Mouse (Mus musculus): ENCODE measurements around the gene Gchfr. TPM values are rescaled to one million over a fixed set of nuclear protein-coding genes. Genes with fewer than 3 reads are reported as not detected.
A peak's percentile ranks its signal among the peaks of the same experiment; 100 is the strongest.

Gene Gchfr
- polyA plus RNA-seq, 1 experiment, result 6.3 TPM

- DNase-seq (ENCODE audit: low read depth), result no peak
- TF ChIP-seq POLR2A (IDR thresholded peaks at IDR 0.05; ENCODE audit: borderline replicate concordance, extremely low read depth, insufficient read depth, insufficient read length, poor library complexity, severe bottlenecking), result no peak
- TF ChIP-seq CTCF (IDR thresholded peaks at IDR 0.05; ENCODE audit: borderline replicate concordance, extremely low read depth, insufficient read depth, insufficient read length), result no peak
Observed at GRCm38 (mm10) chr2:119198049-119198448, 30.5 kb downstream of the Gchfr start.

- DNase-seq (ENCODE audit: low read depth), result peak; percentile 61
- TF ChIP-seq POLR2A (IDR thresholded peaks at IDR 0.05; ENCODE audit: borderline replicate concordance, extremely low read depth, insufficient read depth, insufficient read length, poor library complexity, severe bottlenecking) (no peak), CTCF (IDR thresholded peaks at IDR 0.05; ENCODE audit: borderline replicate concordance, extremely low read depth, insufficient read depth, insufficient read length) (no peak)
Observed at GRCm38 (mm10) chr2:119198934-119199333, 31.4 kb downstream of the Gchfr start.

GRCm38 (mm10) chr2:119202914-119203453, 35.4 kb downstream of the Gchfr start:
- TF ChIP-seq CTCF (IDR thresholded peaks at IDR 0.05; ENCODE audit: borderline replicate concordance, extremely low read depth, insufficient read depth, insufficient read length) (no peak), POLR2A (IDR thresholded peaks at IDR 0.05; ENCODE audit: borderline replicate concordance, extremely low read depth, insufficient read depth, insufficient read length, poor library complexity, severe bottlenecking) (no peak)
- peak; percentile 31 for DNase-seq (ENCODE audit: low read depth)

- TF ChIP-seq POLR2A (IDR thresholded peaks at IDR 0.05; ENCODE audit: borderline replicate concordance, extremely low read depth, insufficient read depth, insufficient read length, poor library complexity, severe bottlenecking) (no peak), CTCF (IDR thresholded peaks at IDR 0.05; ENCODE audit: borderline replicate concordance, extremely low read depth, insufficient read depth, insufficient read length) (no peak)
- no peak for DNase-seq (ENCODE audit: low read depth)
Observed at GRCm38 (mm10) chr2:119203871-119204460, 36.4 kb downstream of the Gchfr start.

GRCm38 (mm10) chr2:119207961-119208343, 40.4 kb downstream of the Gchfr start:
- no peak for DNase-seq (ENCODE audit: low read depth)

GRCm38 (mm10) chr2:119208344-119209175, 41.0 kb downstream of the Gchfr start, which contains the start of the genes Zfyve19 and Dnajc17:
Zfyve19 (plus strand) TSS chr2:119208617.
Dnajc17 (minus strand) TSS chr2:119208795.
- peak; percentile 99 for DNase-seq (ENCODE audit: low read depth)
- TF ChIP-seq POLR2A (IDR thresholded peaks at IDR 0.05; ENCODE audit: borderline replicate concordance, extremely low read depth, insufficient read depth, insufficient read length, poor library complexity, severe bottlenecking) (peak; percentile 67; the same call in 1 of the 2 replicates), CTCF (IDR thresholded peaks at IDR 0.05; ENCODE audit: borderline replicate concordance, extremely low read depth, insufficient read depth, insufficient read length) (no peak)

More at GRCm38 (mm10) chr2:119207961-119208343, 40.4 kb downstream of the Gchfr start:
- TF ChIP-seq POLR2A (IDR thresholded peaks at IDR 0.05; ENCODE audit: borderline replicate concordance, extremely low read depth, insufficient read depth, insufficient read length, poor library complexity, severe bottlenecking) (no peak), CTCF (IDR thresholded peaks at IDR 0.05; ENCODE audit: borderline replicate concordance, extremely low read depth, insufficient read depth, insufficient read length) (no peak)

- no peak for DNase-seq (ENCODE audit: low read depth)
- TF ChIP-seq POLR2A (IDR thresholded peaks at IDR 0.05; ENCODE audit: borderline replicate concordance, extremely low read depth, insufficient read depth, insufficient read length, poor library complexity, severe bottlenecking) (no peak), CTCF (IDR thresholded peaks at IDR 0.05; ENCODE audit: borderline replicate concordance, extremely low read depth, insufficient read depth, insufficient read length) (no peak)
Observed at GRCm38 (mm10) chr2:119209176-119209507, 41.6 kb downstream of the Gchfr start.

Other genes starting within 250 kb of the Gchfr start
- 8.4 and 10.7 TPM in 2 replicates for gene Chst14, start 241.3 kb upstream of the Gchfr start, polyA plus RNA-seq (2012; rRNA removed)
- 20.9 and 23.0 TPM in 2 replicates for gene Ccdc32, start 138.4 kb upstream of the Gchfr start, polyA plus RNA-seq (2012; rRNA removed)
- gene Rpusd2, start 133.0 kb upstream of the Gchfr start, polyA plus RNA-seq (2012; rRNA removed), result 8.0 and 8.4 TPM in 2 replicates
- 2.4 and 3.3 TPM in 2 replicates for gene Knl1, start 120.7 kb upstream of the Gchfr start, polyA plus RNA-seq (2012; rRNA removed)
- gene Rad51, start 55.0 kb upstream of the Gchfr start, polyA plus RNA-seq (2012; rRNA removed), result 11.9 and 16.4 TPM in 2 replicates
- 35.3 and 35.4 TPM in 2 replicates for gene Rmdn3, start 10.7 kb upstream of the Gchfr start, polyA plus RNA-seq (2012; rRNA removed)
- gene Gm14137, start 6.7 kb downstream of the Gchfr start, polyA plus RNA-seq (2012; rRNA removed), result 0.03 TPM in 2 replicates
- gene Zfyve19, start 40.8 kb downstream of the Gchfr start, polyA plus RNA-seq (2012; rRNA removed), result 69.2 and 132 TPM in 2 replicates
- 25.7 and 32.4 TPM in 2 replicates for gene Dnajc17, start 41.0 kb downstream of the Gchfr start, polyA plus RNA-seq (2012; rRNA removed)
- not detected in 2 replicates for gene Ppp1r14d, start 62.1 kb downstream of the Gchfr start, polyA plus RNA-seq (2012; rRNA removed)
- 1.5 and 1.6 TPM in 2 replicates for gene Spint1, start 69.6 kb downstream of the Gchfr start, polyA plus RNA-seq (2012; rRNA removed)
- 9.1 and 13.5 TPM in 2 replicates for gene Rhov, start 103.5 kb downstream of the Gchfr start, polyA plus RNA-seq (2012; rRNA removed)
- gene Vps18, start 121.0 kb downstream of the Gchfr start, polyA plus RNA-seq (2012; rRNA removed), result 26.0 and 28.6 TPM in 2 replicates
- gene Dll4, start 158.0 kb downstream of the Gchfr start, polyA plus RNA-seq (2012; rRNA removed), result 5.9 and 9.0 TPM in 2 replicates
- 5.4 and 6.1 TPM in 2 replicates for gene Chac1, start 183.5 kb downstream of the Gchfr start, polyA plus RNA-seq (2012; rRNA removed)